Mouse (Mus musculus) stomach, postnatal 0 days (tissue): ENCODE results near the gene Ccdc93. TPM values are rescaled to one million over a fixed set of nuclear protein-coding genes. Genes with fewer than 3 reads are reported as not detected.

Source experiments
- ATAC-seq: fragments of 200-750 bp; cut with Nextera tagmentation; 2 replicates; pipeline ENCODE4 v1.8.0; 2017; ENCODE audit not compliant: low FRiP score, low TSS enrichment
- DNase-seq: peaks from one replicate; pipeline ENCODE4 v3.0.0-alpha.2; 2016; ENCODE audit warnings: low spot score
- H3K27ac ChIP-seq: fragments of 300-500 bp; sonication (generic); replicated peaks from 2 replicates; pipeline ENCODE4 v1.5.1; 2014; ENCODE audit warnings: mild to moderate bottlenecking, control low read depth
- H3K27me3 ChIP-seq: fragments of 300-500 bp; sonication (generic); 2 replicates; pipeline ENCODE4 v1.6.1; 2014; ENCODE audit warnings: low read length; ENCODE audit not compliant: control insufficient read depth, insufficient read depth
- H3K36me3 ChIP-seq: fragments of 300-500 bp; sonication (generic); 2 replicates; pipeline ENCODE4 v1.6.1; 2014; ENCODE audit warnings: low read length, mixed read lengths; ENCODE audit not compliant: control insufficient read depth, insufficient read depth
- H3K4me1 ChIP-seq: fragments of 300-500 bp; sonication (generic); replicated peaks from 2 replicates; pipeline ENCODE4 v1.6.1; 2014; ENCODE audit warnings: antibody characterized with exemption; ENCODE audit not compliant: control insufficient read depth, insufficient read depth
- H3K4me2 ChIP-seq: fragments of 300-500 bp; sonication (generic); replicated peaks from 2 replicates; pipeline ENCODE4 v1.6.1; 2014; ENCODE audit warnings: low read depth, mild to moderate bottlenecking, control low read depth, moderate library complexity
- H3K4me3 ChIP-seq: fragments of 300-500 bp; sonication (generic); 2 replicates; pipeline ENCODE4 v1.5.1; 2014; ENCODE audit warnings: low read depth, low read length, control low read depth
- H3K9ac ChIP-seq: fragments of 300-500 bp; sonication (generic); 2 replicates; pipeline ENCODE4 v1.6.1; 2014; ENCODE audit warnings: mild to moderate bottlenecking, low read length, control low read depth, mixed read lengths
- H3K9me3 ChIP-seq: fragments of 300-500 bp; sonication (generic); 2 replicates; pipeline ENCODE4 v1.6.1; 2016; ENCODE audit warnings: low read length; ENCODE audit not compliant: control insufficient read depth
- CTCF ChIP-seq: IDR thresholded peaks from 2 replicates; pipeline ENCODE4 v1.5.1; 2016; ENCODE audit warnings: antibody characterized with exemption, low read depth, mild to moderate bottlenecking, moderate library complexity
- EP300 ChIP-seq: optimal IDR thresholded peaks from 2 replicates; pipeline ENCODE3; 2016; ENCODE audit warnings: antibody characterized with exemption
- WGBS: fragments of 180-500 bp; shearing (Covaris S2); extraction: QIAGEN DNeasy Blood & Tissue Kit; methylation state at CpG from one replicate; pipeline ENCODE4 v1.1.7; 2014; 5-methylcytosine and 5-hydroxymethylcytosine counted together
- polyA plus RNA-seq: library from polyadenylated mRNA; unstranded; fragments of >200 nt; fragmentation: Nextera tagmentation; extraction: Ambion mirVana; gene quantifications from 2 replicates; pipeline ENCODE4 v1.2.1, GENCODE M21; 2015

Ccdc93 gene
- polyA plus RNA-seq, 1 experiment from 2014 or later: 4.6 TPM

DNA sequence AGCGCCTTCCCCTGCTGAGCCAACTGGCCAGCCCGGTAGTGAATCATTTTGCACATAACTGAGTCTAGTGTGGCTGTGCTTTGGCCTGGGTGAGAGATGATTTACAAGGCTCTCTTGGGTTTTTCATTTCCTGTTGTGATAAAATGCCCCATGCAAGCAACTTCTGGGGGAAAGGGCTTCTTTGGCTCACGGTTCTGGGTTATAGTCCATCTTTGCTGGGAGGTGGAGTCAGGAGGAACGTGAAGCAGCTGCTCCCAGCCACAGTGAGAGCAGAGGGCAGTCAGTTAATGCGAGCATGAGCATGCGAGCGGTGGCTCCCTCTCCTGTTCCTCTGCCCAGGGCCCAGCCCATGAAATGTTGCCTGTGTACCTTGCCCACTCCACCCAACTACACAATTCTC lies 33.0 kb downstream of the Ccdc93 start:
- peak; percentile 90 for ATAC-seq
- Histone ChIP-seq H3K4me2 (no peak overlapping the region), H3K9me3 (no peaks in the 10 kb centered on the region), H3K36me3 (peaks cover 10% of the 10 kb centered on the region; the same call in 1 of the 2 replicates), H3K27me3 (no peaks in the 10 kb centered on the region), H3K4me1 (no peaks in the 10 kb centered on the region), H3K27ac (0 out of 2 replicates have a peak overlapping the region, but pooled peaks have one; percentile 13), H3K4me3 (no peak overlapping the region), H3K9ac (no peak overlapping the region)
- TF ChIP-seq EP300 (no peak), CTCF (no peak)
- peak; percentile 39 for DNase-seq
- 60% methylated on average over 7 of the region's 7 CpGs for WGBS

DNA sequence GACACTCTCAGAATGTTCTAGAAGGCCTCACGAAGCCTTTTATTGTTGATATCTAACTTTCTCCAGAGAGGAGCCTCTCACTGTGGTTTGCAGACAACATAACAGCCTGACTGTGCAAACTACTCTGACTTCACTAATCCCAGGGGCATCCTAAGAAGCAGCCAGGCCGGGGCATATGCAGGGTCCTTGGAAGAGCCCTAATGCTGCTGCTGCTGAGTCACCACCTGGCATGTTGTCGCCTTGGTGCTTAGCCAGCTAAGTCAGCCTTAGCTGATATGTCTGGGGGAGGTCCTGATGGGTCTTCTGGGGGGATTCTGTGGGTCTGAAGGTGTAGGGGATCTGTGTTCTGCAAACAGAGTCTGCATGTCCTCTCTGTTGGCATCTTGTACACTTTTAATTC lies 35.4 kb downstream of the Ccdc93 start:
- Histone ChIP-seq H3K27me3 (no peaks in the 10 kb centered on the region), H3K9me3 (no peaks in the 10 kb centered on the region), H3K9ac (no peak overlapping the region), H3K4me3 (no peak overlapping the region), H3K4me2 (no peak overlapping the region), H3K4me1 (no peaks in the 10 kb centered on the region), H3K36me3 (peaks cover 14% of the 10 kb centered on the region), H3K27ac (no peak overlapping the region)
- DNase-seq (no peak), ATAC-seq (no peak)
- WGBS: 67% methylated on average over 3 of the region's 3 CpGs
- TF ChIP-seq CTCF: no peak
- no peak for TF ChIP-seq EP300

DNA sequence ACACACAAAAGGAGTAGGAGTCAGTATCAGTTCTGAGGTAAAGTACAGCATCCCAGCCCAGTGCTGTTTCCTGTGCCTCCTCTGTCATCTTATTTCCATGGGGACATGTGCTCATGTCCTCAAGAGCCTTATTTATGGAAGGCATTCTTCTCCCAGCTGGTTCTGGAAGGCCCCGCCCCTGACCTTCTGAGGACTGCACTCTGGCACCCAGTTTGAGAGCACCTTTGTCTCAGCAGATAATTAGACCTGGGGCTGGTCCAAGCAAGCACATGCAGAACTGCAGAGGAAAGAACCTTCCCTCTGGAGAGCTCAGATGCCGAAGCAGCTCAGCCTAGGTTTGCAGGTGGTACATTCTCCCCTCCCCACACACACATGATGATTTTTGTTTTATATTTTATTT lies 37.4 kb downstream of the Ccdc93 start:
- H3K27me3 ChIP-seq: no peaks in the 10 kb centered on the region

DNA sequence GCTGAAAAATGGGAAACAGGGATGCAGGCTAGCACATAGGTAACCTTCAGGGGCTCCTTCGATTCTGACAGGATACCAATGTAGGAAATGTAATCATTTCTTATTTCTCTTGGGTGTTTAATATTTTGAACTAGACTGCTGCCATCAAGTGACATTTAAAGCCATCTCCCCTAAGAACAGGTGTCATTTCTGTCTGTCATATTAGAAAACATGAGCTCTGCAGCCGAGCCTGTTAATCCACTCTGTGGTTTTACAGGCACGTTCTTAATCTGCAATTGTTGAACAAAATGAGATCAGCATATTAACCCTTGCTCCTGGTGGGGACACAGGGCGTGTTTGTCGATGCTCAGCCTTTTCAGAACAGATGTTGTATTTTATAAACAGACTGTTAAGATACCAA lies 40.7 kb downstream of the Ccdc93 start:
- Histone ChIP-seq H3K27me3 (no peaks in the 10 kb centered on the region), H3K4me2 (no peak overlapping the region), H3K4me1 (no peaks in the 10 kb centered on the region), H3K9me3 (no peaks in the 10 kb centered on the region), H3K36me3 (peaks cover 4% of the 10 kb centered on the region; the same call in 1 of the 2 replicates), H3K4me3 (no peak overlapping the region), H3K27ac (no peak overlapping the region), H3K9ac (no peak overlapping the region)
- TF ChIP-seq EP300: no peak
- TF ChIP-seq CTCF: no peak
- 48% methylated on average over 5 of the region's 5 CpGs for WGBS
- no peak for DNase-seq
- ATAC-seq: no peak

More for the DNA sequence above, 37.4 kb downstream of the Ccdc93 start:
- ATAC-seq (no peak), DNase-seq (no peak)
- Histone ChIP-seq H3K4me1 (no peaks in the 10 kb centered on the region), H3K36me3 (peaks cover 11% of the 10 kb centered on the region; the same call in 1 of the 2 replicates), H3K9me3 (no peaks in the 10 kb centered on the region), H3K4me2 (no peak overlapping the region), H3K27ac (no peak overlapping the region), H3K4me3 (no peak overlapping the region), H3K9ac (no peak overlapping the region)
- 77% methylated on average over 2 of the region's 2 CpGs for WGBS
- TF ChIP-seq EP300 (no peak), CTCF (no peak)

DNA sequence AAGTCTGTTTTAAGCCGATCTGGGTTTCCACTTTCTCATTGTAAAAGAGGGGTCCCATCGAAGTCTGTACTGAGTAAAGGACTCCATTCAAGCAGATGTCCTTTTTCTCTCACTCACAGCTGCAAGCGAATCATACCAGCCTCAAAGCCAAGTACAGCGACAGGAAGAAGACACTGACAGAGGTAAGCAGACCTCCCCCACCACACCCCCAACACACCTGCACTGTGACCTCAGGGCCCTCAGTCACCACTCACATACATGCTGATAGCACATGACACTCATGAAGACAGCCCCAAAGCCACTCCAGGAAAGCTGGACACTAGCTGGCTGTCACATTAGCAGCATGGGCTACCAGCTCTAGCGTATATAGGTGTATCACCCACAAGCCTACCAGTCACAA lies 46.9 kb downstream of the Ccdc93 start:
- no peak overlapping the region for H3K4me2 ChIP-seq
- no peak overlapping the region for H3K4me3 ChIP-seq
- peaks cover 12% of the 10 kb centered on the region for H3K36me3 ChIP-seq
- ATAC-seq (no peak), DNase-seq (no peak)
- H3K4me1 ChIP-seq: no peaks in the 10 kb centered on the region
- H3K27ac ChIP-seq: no peak overlapping the region
- no peak overlapping the region for H3K9ac ChIP-seq
- H3K27me3 ChIP-seq: no peaks in the 10 kb centered on the region
- H3K9me3 ChIP-seq: no peaks in the 10 kb centered on the region
- TF ChIP-seq EP300: no peak
- TF ChIP-seq CTCF: no peak
- 95% methylated on average over 5 of the region's 5 CpGs for WGBS

DNA sequence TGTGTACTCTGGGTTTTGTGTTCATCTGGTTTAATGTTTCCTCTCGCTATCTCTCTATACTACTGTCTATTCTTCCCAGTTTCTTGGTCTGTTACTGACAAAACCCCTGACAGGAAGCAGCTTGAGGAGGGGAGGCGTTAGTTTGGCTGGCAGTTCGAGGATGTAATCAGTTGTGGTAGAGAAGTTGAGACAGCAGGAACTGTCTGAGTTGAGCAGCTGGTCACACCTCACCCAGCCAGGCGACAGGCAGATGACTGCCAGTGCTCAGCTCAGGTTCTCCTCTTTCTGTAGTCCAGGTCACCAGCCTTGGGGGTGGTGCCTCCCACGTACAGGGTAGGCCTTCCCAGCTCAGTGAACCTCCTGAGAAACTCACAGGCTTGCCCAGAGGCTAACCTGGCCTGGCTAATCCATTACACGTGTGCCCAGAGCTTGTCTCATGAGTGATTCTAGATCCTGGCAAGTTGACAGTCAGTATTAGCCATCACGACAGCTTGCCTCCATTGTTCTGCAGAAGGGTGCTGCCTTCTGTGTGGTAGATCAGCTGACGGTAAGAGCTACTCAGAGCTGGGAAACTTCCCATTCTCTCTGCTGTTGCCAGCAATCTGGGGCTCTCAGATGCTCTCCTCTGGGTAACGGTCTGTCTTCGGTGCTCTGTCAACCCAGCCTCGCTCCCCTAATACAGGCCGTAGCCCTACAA lies 47.6 kb downstream of the Ccdc93 start:
- Histone ChIP-seq H3K4me2 (no peak overlapping the region), H3K9ac (no peak overlapping the region), H3K4me1 (no peaks in the 10 kb centered on the region), H3K4me3 (no peak overlapping the region), H3K27ac (no peak overlapping the region), H3K27me3 (no peaks in the 10 kb centered on the region), H3K9me3 (no peaks in the 10 kb centered on the region), H3K36me3 (peaks cover 16% of the 10 kb centered on the region)
- DNase-seq (no peak), ATAC-seq (no peak)
- WGBS: 82% methylated on average over 12 of the region's 12 CpGs
- TF ChIP-seq CTCF: no peak
- no peak for TF ChIP-seq EP300
